In the genomic region with DNA sequence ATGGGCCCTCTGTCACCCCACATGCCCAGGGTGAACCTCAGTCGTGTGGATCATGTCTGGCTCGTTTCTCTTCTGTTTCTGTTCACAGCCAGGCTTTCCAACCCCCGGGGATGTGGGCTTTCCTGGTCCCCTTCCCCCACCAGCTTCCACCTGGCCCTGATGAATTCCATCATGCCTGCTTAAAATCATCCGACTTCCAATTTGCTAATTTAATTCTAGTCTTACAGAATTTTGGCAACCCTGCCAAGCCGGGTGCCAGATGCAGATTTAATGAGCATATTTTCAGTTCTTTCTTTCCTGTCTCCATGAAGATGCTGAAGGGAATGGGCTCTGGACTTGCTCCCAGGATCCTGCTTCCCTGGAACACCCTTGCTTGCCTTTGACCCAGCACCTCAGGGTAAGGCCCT, we compare ENCODE assay signal across 14 mouse cellular contexts. TPM values are rescaled to one million over a fixed set of nuclear protein-coding genes. Genes with fewer than 3 reads are reported as not detected.
DNase-seq lines count a peak whose midpoint lies in the region; TF ChIP-seq lines count a peak whose summit lies in the region.
"Had no signal": no experiment of that assay in that cellular context is flagged by ENCODE, and none has a peak within 500 bp of the region (broad histone marks: within the 10 kb centered on the region; RNA-seq: fewer than 3 reads in every experiment).

No protein-coding gene starts in this region.

- no peak overlapping the region for H3K4me3 ChIP-seq in CH12.LX (replicated peaks in 1 of 3; ENCODE audit: low read depth in 2 of 3, low read length in 2 of 3, poor library complexity in 1 of 3)
- H3K4me3 ChIP-seq in cerebellum, adult 2 months (replicated peaks; ENCODE audit: insufficient read depth, low read depth, low read length) = no peak overlapping the region
- H3K4me3 ChIP-seq: lung, embryonic 15.5 days; myocyte had no signal

- peaks cover 80 to 98% of the 10 kb centered on the region in 2 experiments for H3K4me1 ChIP-seq in CH12.LX (ENCODE audit: control insufficient read depth in 1 of 2, insufficient read depth in 2 of 2)
- H3K4me1 ChIP-seq in cerebellum, adult 2 months (ENCODE audit: control insufficient read depth, insufficient read depth, low read length) = peaks cover 9% of the 10 kb centered on the region
- H3K4me1 ChIP-seq: lung, embryonic 15.5 days had no signal

- H3K79me2 ChIP-seq in CH12.LX (replicated peaks; ENCODE audit: control insufficient read depth, extremely low read depth, insufficient read depth, poor library complexity, severe bottlenecking) = peaks cover 63% of the 10 kb centered on the region

- dilution Hi-C loops in CH12.LX (cut with MboI; ENCODE audit: extremely low pct_ligation_motif_present, extremely low pct_unique_long_range_greater_than_20kb, low sequenced_read_pairs) = no loop called here

- H3K9ac ChIP-seq in CH12.LX (ENCODE audit: insufficient read depth, low read depth) = no peak overlapping the region
- H3K9ac ChIP-seq: lung, embryonic 15.5 days had no signal

- DNase-seq in CH12.LX (ENCODE audit: extremely low read depth) = no peak
- DNase-seq in brain, embryonic 14.5 days (ENCODE audit: low read depth) = peak; percentile 89
- DNase-seq in layer of hippocampus, adult 18-20 months (ENCODE audit: low spot score in 2 of 2) = peak; percentile 83 to 92
- peak; percentile 75 to 96 for DNase-seq in left cerebral cortex, postnatal 25 days (ENCODE audit: low spot score in 2 of 2)
- DNase-seq in thymus, postnatal 4 days = no peak
- no peak for DNase-seq in cerebellum, adult 2 months
- DNase-seq in testis, postnatal 14 days (ENCODE audit: low spot score) = no peak
- DNase-seq: cerebellum, adult 8-10 months had no signal

- H3K4me2 ChIP-seq in CH12.LX (ENCODE audit: insufficient read depth, low read depth, poor library complexity, severe bottlenecking) = 0 out of 2 replicates have a peak overlapping the region, but pooled peaks have one; percentile 0
- H3K4me2 ChIP-seq: lung, embryonic 15.5 days had no signal

- H3K36me3 ChIP-seq in CH12.LX (replicated peaks in 1 of 2; ENCODE audit: control insufficient read depth in 1 of 2, insufficient read depth in 1 of 2, low read length in 1 of 2) = peaks cover 3 to 73% of the 10 kb centered on the region in 2 experiments
- H3K36me3 ChIP-seq: lung, embryonic 15.5 days had no signal

- peak overlapping the region; percentile 59 for H3K27ac ChIP-seq in CH12.LX (ENCODE audit: insufficient read depth, low read depth)
- no peak overlapping the region for H3K27ac ChIP-seq in cerebellum, adult 2 months (ENCODE audit: insufficient read depth, low read length)
- H3K27ac ChIP-seq: lung, embryonic 15.5 days had no signal

- no peak for TF ChIP-seq RAD21 in CH12.LX (IDR thresholded peaks at IDR 0.05; ENCODE audit: low read depth, low read length)

- 16% methylated on average over 5 of the region's 5 CpGs for WGBS in cerebellum, adult 2 months

- no peak; the same call in 1 of the 2 replicates for TF ChIP-seq POLR2A in CH12.LX (IDR thresholded peaks at IDR 0.05; ENCODE audit: low read depth, low read length)
- no peak for TF ChIP-seq POLR2A in brain, embryonic 14.5 days (IDR thresholded peaks at IDR 0.05; ENCODE audit: borderline replicate concordance, extremely low read depth, insufficient read depth, insufficient read length, poor library complexity, severe bottlenecking)
- TF ChIP-seq POLR2A in cerebellum, adult 2 months (IDR thresholded peaks at IDR 0.05; ENCODE audit: borderline replicate concordance, insufficient read depth, low read length) = no peak

- TF ChIP-seq EP300 in CH12.LX (IDR thresholded peaks at IDR 0.05; ENCODE audit: low read length) = no peak

- intact Hi-C loops in left cerebral cortex, postnatal 25 days (cut with DNase I) = loop anchor here (5.0 kb wide), 1 partner anchor 163 kb away; no protein-coding TSS in a partner anchor

- TF ChIP-seq CTCF in CH12.LX (conservative IDR thresholded peaks at IDR 0.05 in 1 of 2, IDR thresholded peaks at IDR 0.05 in 1 of 2; ENCODE audit: low read depth in 2 of 2, low read length in 2 of 2) = no peak
- no peak for TF ChIP-seq CTCF in brain, embryonic 14.5 days (IDR thresholded peaks at IDR 0.05; ENCODE audit: borderline replicate concordance, extremely low read depth, insufficient read depth, insufficient read length)
- TF ChIP-seq CTCF in cerebellum, adult 2 months (IDR thresholded peaks at IDR 0.05; ENCODE audit: borderline replicate concordance, insufficient read depth, low read depth, low read length) = no peak

- in situ Hi-C loops in CH12.LX (cut with MboI; ENCODE audit: low pct_ligation_motif_present, low pct_unique_long_range_greater_than_20kb, low sequenced_read_pairs) = no loop called here

- no peaks in the 10 kb centered on the region for H3K9me3 ChIP-seq in CH12.LX (replicated peaks; ENCODE audit: low read length)
- H3K9me3 ChIP-seq: lung, embryonic 15.5 days had no signal

- no peaks in the 10 kb centered on the region for H3K27me3 ChIP-seq in CH12.LX (replicated peaks)
- no peaks in the 10 kb centered on the region for H3K27me3 ChIP-seq in cerebellum, adult 2 months (ENCODE audit: control insufficient read depth, insufficient read depth, low read length)
- H3K27me3 ChIP-seq: lung, embryonic 15.5 days had no signal

TF ChIP-seq in CH12.LX, 34 proteins besides CTCF, POLR2A, EP300 and RAD21:
- TF ChIP-seq ZMIZ1 (IDR thresholded peaks at IDR 0.05; ENCODE audit: low read depth, low read length) (no peak), MAFK (IDR thresholded peaks at IDR 0.05; ENCODE audit: insufficient replicate concordance, low read length) (no peak), MAZ (IDR thresholded peaks at IDR 0.05; ENCODE audit: low read depth, low read length) (no peak), NELFE (IDR thresholded peaks at IDR 0.05; ENCODE audit: low read depth, low read length) (no peak), ETS1 (conservative IDR thresholded peaks at IDR 0.05; ENCODE audit: low read depth, low read length) (no peak), NRF1 (IDR thresholded peaks at IDR 0.05; ENCODE audit: low read depth, low read length) (no peak)

RNA-seq across cellular contexts. Expression of a gene that starts 19.7 kb away (rescaled TPM):
- total RNA-seq in CH12.LX (2012; rRNA removed) (not detected in 2 replicates), CH12.LX (2014; rRNA removed) (not detected in 2 replicates)
- 22.0 TPM in 1 of 2 replicates, not detected in the other for polyA plus RNA-seq in CH12.LX (2012; ENCODE audit: insufficient read length, low read depth)
- not detected in 2 replicates for polyA plus RNA-seq in brain, embryonic 14.5 days (2012; rRNA removed)
- total RNA-seq in layer of hippocampus, adult 18-20 months (2021) = not detected
- total RNA-seq in left cerebral cortex, postnatal 25 days (2021) = not detected
- polyA plus RNA-seq in cerebellum, adult 2 months (2012; rRNA removed) = not detected in 2 replicates
- polyA plus RNA-seq: activated CD4-positive, CD25-positive, alpha-beta regulatory T cell, adult 4 months; heart, embryonic 14.5 days; intestine, postnatal 0 days; limb, embryonic 11.5 days; lung, embryonic 15.5 days; myocyte had no signal

Comparison
In these comparisons a context has a peak if more than half of its experiments do, and no peak if none do; other contexts are left out.
1. DNase-seq: peak in brain, embryonic 14.5 days (single experiment), layer of hippocampus, adult 18-20 months (2 of 2) and left cerebral cortex, postnatal 25 days (2 of 2); none in CH12.LX (single experiment), thymus, postnatal 4 days (single experiment), cerebellum, adult 2 months (0 of 2) and testis, postnatal 14 days (single experiment).